Mouse (Mus musculus): ENCODE data around the gene Gm10563.

- TF ChIP-seq CTCF (IDR thresholded peaks at IDR 0.05; ENCODE audit: low read depth, low read length): no peak
- no peak for TF ChIP-seq POLR2A (IDR thresholded peaks at IDR 0.05; ENCODE audit: borderline replicate concordance, low read depth, low read length)
These were observed 26.9 kb downstream of the Gm10563 start for GRCm38 (mm10) chr4:155618321-155618720.
